Mouse (Mus musculus) MEL (cell line): ENCODE measurements around the gene Cnbd2. TPM values are rescaled to one million over a fixed set of nuclear protein-coding genes. Genes with fewer than 3 reads are reported as not detected.

Experiments
- DNase-seq: peaks from one replicate; pipeline ENCODE4 v3.0.0; 2011; ENCODE audit warnings: low read depth, low spot score
- H3K27ac ChIP-seq: 2 replicates; pipeline ENCODE4 v1.5.1; 2012; ENCODE audit warnings: low read depth, mild to moderate bottlenecking, control low read depth, low read length, moderate library complexity; ENCODE audit not compliant: control insufficient read depth
- H3K27me3 ChIP-seq, 2 experiments: fragments of 150-350 bp in 1 of 2; sonication (generic) in 1 of 2; 2 replicates each; pipeline ENCODE4 v1.6.1; 2012; ENCODE audit warnings: low read length in 2 of 2, mild to moderate bottlenecking in 2 of 2, improper control_type of control experiment in 1 of 2, moderate library complexity in 1 of 2; ENCODE audit not compliant: insufficient read depth in 2 of 2, control insufficient read depth in 1 of 2
- H3K36me3 ChIP-seq, 2 experiments: 2 replicates each; pipeline ENCODE4 v1.6.1; 2012 to 2014; ENCODE audit warnings: low read length in 2 of 2, improper control_type of control experiment in 1 of 2, inconsistent platforms in 1 of 2, mild to moderate bottlenecking in 1 of 2; ENCODE audit not compliant: insufficient read depth in 2 of 2, control insufficient read depth in 1 of 2
- H3K4me1 ChIP-seq, 2 experiments: fragments of 150-350 bp in 1 of 2; sonication (generic) in 1 of 2; 2 replicates each; pipeline ENCODE4 v1.6.1; 2012; ENCODE audit warnings: low read length in 2 of 2, improper control_type of control experiment in 1 of 2, mild to moderate bottlenecking in 1 of 2; ENCODE audit not compliant: insufficient read depth in 2 of 2, control insufficient read depth in 1 of 2
- H3K4me3 ChIP-seq, 2 experiments: fragments of 150-350 bp in 1 of 2; sonication (generic) in 1 of 2; 2 replicates each; pipeline ENCODE4 v1.5.1; 2012; ENCODE audit warnings: low read depth in 2 of 2, low read length in 2 of 2, mild to moderate bottlenecking in 2 of 2, moderate library complexity in 2 of 2, control low read depth in 1 of 2, improper control_type of control experiment in 1 of 2; ENCODE audit not compliant: control insufficient read depth in 1 of 2, insufficient read depth in 1 of 2
- H3K79me2 ChIP-seq: 2 replicates; pipeline ENCODE4 v1.6.1; 2012; ENCODE audit warnings: mild to moderate bottlenecking, low read length, moderate library complexity; ENCODE audit not compliant: control insufficient read depth, poor library complexity, insufficient read depth
- H3K9ac ChIP-seq: 2 replicates; pipeline ENCODE4 v1.6.1; 2012; ENCODE audit warnings: low read depth, mild to moderate bottlenecking, control low read depth, low read length, moderate library complexity; ENCODE audit not compliant: control insufficient read depth, poor library complexity, severe bottlenecking
- H3K9me3 ChIP-seq: fragments of 150-350 bp; sonication (generic); replicated peaks from 2 replicates; pipeline ENCODE4 v1.6.1; 2012; ENCODE audit warnings: mild to moderate bottlenecking, low read length, improper control_type of control experiment, moderate library complexity; ENCODE audit not compliant: insufficient read depth
- CHD1 ChIP-seq: IDR thresholded peaks from 2 replicates; pipeline ENCODE4 v1.6.1; 2012; ENCODE audit warnings: low read depth, mild to moderate bottlenecking, inconsistent platforms, low read length, improper control_type of control experiment
- ELF1 ChIP-seq: IDR thresholded peaks from 2 replicates; pipeline ENCODE4 v1.6.1; 2014; ENCODE audit warnings: low read depth, mild to moderate bottlenecking, inconsistent platforms, low read length, improper control_type of control experiment, moderate library complexity
- EP300 ChIP-seq, 2 experiments: IDR thresholded peaks; 2 replicates each; pipeline ENCODE4 v1.6.1; 2011; ENCODE audit warnings: improper control_type of control experiment in 2 of 2, low read length in 2 of 2, low read depth in 1 of 2, mild to moderate bottlenecking in 1 of 2
- GABPA ChIP-seq: IDR thresholded peaks from 2 replicates; pipeline ENCODE4 v1.6.1; 2012; ENCODE audit warnings: low read depth, mild to moderate bottlenecking, inconsistent platforms, low read length, improper control_type of control experiment, moderate library complexity
- KAT2A ChIP-seq: conservative IDR thresholded peaks from 2 replicates; pipeline ENCODE4 v1.6.1; 2012; ENCODE audit warnings: low read depth, low read length, improper control_type of control experiment, inconsistent platforms
- MAX ChIP-seq: IDR thresholded peaks from 2 replicates; pipeline ENCODE4 v1.6.1; 2011; ENCODE audit warnings: low read length, improper control_type of control experiment
- MYC ChIP-seq: IDR thresholded peaks from 2 replicates; pipeline ENCODE4 v1.6.1; 2011; ENCODE audit warnings: low read depth, mild to moderate bottlenecking, low read length, improper control_type of control experiment, moderate library complexity
- NRF1 ChIP-seq: IDR thresholded peaks from 2 replicates; pipeline ENCODE4 v1.6.1; 2014; ENCODE audit warnings: low read depth, mild to moderate bottlenecking, inconsistent platforms, low read length, improper control_type of control experiment, moderate library complexity; ENCODE audit not compliant: poor library complexity, insufficient read depth, severe bottlenecking
- POLR2A ChIP-seq, 2 experiments: IDR thresholded peaks; 2 replicates each; pipeline ENCODE4 v1.6.1; 2011 to 2012; ENCODE audit warnings: low read length in 2 of 2, mild to moderate bottlenecking in 2 of 2, control low read depth in 1 of 2, improper control_type of control experiment in 1 of 2, low read depth in 1 of 2, moderate library complexity in 1 of 2; ENCODE audit not compliant: control insufficient read depth in 1 of 2, insufficient read depth in 1 of 2, poor library complexity in 1 of 2
- RAD21 ChIP-seq: IDR thresholded peaks from 2 replicates; pipeline ENCODE4 v1.6.1; 2011; ENCODE audit warnings: mild to moderate bottlenecking, low read depth, low read length, improper control_type of control experiment
- SIN3A ChIP-seq: IDR thresholded peaks from 2 replicates; pipeline ENCODE4 v1.6.1; 2012; ENCODE audit warnings: low read length, improper control_type of control experiment, inconsistent platforms
- TCF12 ChIP-seq: IDR thresholded peaks from 2 replicates; pipeline ENCODE4 v1.6.1; 2014; ENCODE audit warnings: low read depth, mild to moderate bottlenecking, inconsistent platforms, low read length, improper control_type of control experiment, moderate library complexity
- USF1 ChIP-seq: IDR thresholded peaks from 2 replicates; pipeline ENCODE4 v1.6.1; 2014; ENCODE audit warnings: low read depth, mild to moderate bottlenecking, inconsistent platforms, low read length, improper control_type of control experiment, moderate library complexity
- USF2 ChIP-seq, 2 experiments: IDR thresholded peaks; 2 replicates each; pipeline ENCODE4 v1.6.1; 2011 to 2012; ENCODE audit warnings: improper control_type of control experiment in 2 of 2, low read length in 2 of 2, borderline replicate concordance in 1 of 2, inconsistent platforms in 1 of 2, low read depth in 1 of 2, mild to moderate bottlenecking in 1 of 2; ENCODE audit not compliant: insufficient read depth in 1 of 2
- ZC3H11A ChIP-seq: IDR thresholded peaks from 2 replicates; pipeline ENCODE4 v1.6.1; 2012; ENCODE audit warnings: low read depth, mild to moderate bottlenecking, inconsistent platforms, low read length, improper control_type of control experiment
- ZMIZ1 ChIP-seq: IDR thresholded peaks from 2 replicates; pipeline ENCODE4 v1.6.1; 2012; ENCODE audit warnings: low read depth, mild to moderate bottlenecking, inconsistent platforms, low read length, improper control_type of control experiment, moderate library complexity
- polyA plus RNA-seq, 2 experiments: library from polyadenylated mRNA; stranded (reverse) in 1 of 2; unstranded in 1 of 2; fragments of >175 nt in 1 of 2; fragments of >200 nt in 1 of 2; gene quantifications; 2 replicates each; pipeline versions ENCODE4 v1.2.1 to v1.2.4; 2012; ENCODE audit warnings: low replicate concordance in 2 of 2, low read depth in 1 of 2; ENCODE audit not compliant: insufficient read length in 2 of 2, insufficient read depth in 1 of 2, missing spikeins in 1 of 2
- total RNA-seq: library from RNA; depleted of rRNA; stranded (reverse); fragments of 300-350 nt; gene quantifications from 2 replicates; pipeline ENCODE4 v1.2.3, GENCODE M21; 2012

Cnbd2 gene
- total and polyA plus RNA-seq, 3 experiments, result 1.8 to 4.8 TPM; not detected in 1

DNA sequence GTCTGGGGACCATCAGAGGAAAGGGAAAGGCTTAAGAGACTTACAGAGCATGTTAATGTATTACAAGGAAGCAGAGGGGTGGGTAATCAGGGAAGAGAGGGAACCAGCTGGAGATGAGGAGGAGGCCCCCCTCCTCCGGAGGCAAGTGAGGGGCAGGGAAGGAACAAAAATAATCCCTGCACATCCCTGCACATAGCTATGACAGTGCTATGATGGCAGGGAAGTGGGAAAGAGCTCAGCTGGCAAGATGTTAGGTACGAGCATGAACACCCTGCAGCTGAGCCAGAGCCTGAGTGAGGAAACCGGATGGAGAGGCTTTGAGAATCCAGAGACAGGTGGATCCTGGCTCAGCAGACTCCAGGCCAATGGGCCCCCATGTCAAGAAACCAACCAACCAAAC is 56.4 kb downstream of the Cnbd2 start:
- DNase-seq, result no peak
- Histone ChIP-seq H3K4me1 (no peaks in the 10 kb centered on the region), H3K9ac (no peak overlapping the region), H3K9me3 (no peaks in the 10 kb centered on the region), H3K27me3 (no peaks in the 10 kb centered on the region; a peak in 1 of 4 replicates), H3K4me3 (no peak overlapping the region), H3K79me2 (no peaks in the 10 kb centered on the region), H3K27ac (no peak overlapping the region), H3K36me3 (no peaks in the 10 kb centered on the region)
- TF ChIP-seq USF2 (IDR thresholded peaks at IDR 0.05; ENCODE audit: borderline replicate concordance in 1 of 2, insufficient read depth in 1 of 2, low read depth in 1 of 2, low read length in 2 of 2), result no peak
- TF ChIP-seq GABPA, result no peak
- no peak for TF ChIP-seq RAD21
- no peak for TF ChIP-seq ZMIZ1
- TF ChIP-seq MAX, result no peak
- no peak for TF ChIP-seq USF1
- no peak for TF ChIP-seq MYC
- no peak for TF ChIP-seq POLR2A (IDR thresholded peaks at IDR 0.05; ENCODE audit: control insufficient read depth in 1 of 2, insufficient read depth in 1 of 2, low read depth in 1 of 2, low read length in 2 of 2, poor library complexity in 1 of 2)
- no peak for TF ChIP-seq KAT2A
- no peak for TF ChIP-seq ZC3H11A
- TF ChIP-seq ELF1, result no peak
- TF ChIP-seq CHD1, result no peak
- TF ChIP-seq NRF1, result no peak
- no peak for TF ChIP-seq SIN3A
- TF ChIP-seq, all 39 proteins: peak for 0

- H3K4me1 ChIP-seq, result no peaks in the 10 kb centered on the region
- H3K27ac ChIP-seq, result no peak overlapping the region
- H3K27me3 ChIP-seq, result no peaks in the 10 kb centered on the region; a peak in 1 of 4 replicates
- DNase-seq, result no peak
- TF ChIP-seq EP300 (IDR thresholded peaks at IDR 0.05; ENCODE audit: low read depth in 1 of 2, low read length in 2 of 2), result no peak
- TF ChIP-seq RAD21, result no peak
- TF ChIP-seq USF1, result no peak
- TF ChIP-seq TCF12, result no peak
- no peak for TF ChIP-seq SIN3A
- TF ChIP-seq ZC3H11A, result no peak
- TF ChIP-seq ZMIZ1, result no peak
- no peak for TF ChIP-seq POLR2A (IDR thresholded peaks at IDR 0.05; ENCODE audit: control insufficient read depth in 1 of 2, insufficient read depth in 1 of 2, low read depth in 1 of 2, low read length in 2 of 2, poor library complexity in 1 of 2)
- TF ChIP-seq, all 39 proteins: peak for 0
- H3K4me3 ChIP-seq, result no peak overlapping the region
- H3K36me3 ChIP-seq, result no peaks in the 10 kb centered on the region
- no peaks in the 10 kb centered on the region for H3K79me2 ChIP-seq
- no peaks in the 10 kb centered on the region for H3K9me3 ChIP-seq
- no peak overlapping the region for H3K9ac ChIP-seq
Measured at GRCm38 (mm10) chr2:156370896-156371295, 58.8 kb downstream of the Cnbd2 start.
